Mouse (Mus musculus) intestine, postnatal 0 days (tissue): ENCODE measurements at regions not wholly inside any gene's neighbourhood (a gene's known extent, or its start where the extent isn't known, plus 50 kb on each side); places are given as distances from the start of the nearest gene placed in this dataset.

Source experiments
- ATAC-seq: fragments of 200-750 bp; cut with Nextera tagmentation; 2 replicates; pipeline ENCODE4 v1.8.0; 2017; ENCODE audit warnings: mild to moderate bottlenecking, moderate TSS enrichment, moderate library complexity
- H3K27ac ChIP-seq: fragments of 300-500 bp; sonication (generic); 2 replicates; pipeline ENCODE4 v1.5.1; 2014; ENCODE audit warnings: mild to moderate bottlenecking, low read depth, low read length, moderate library complexity
- H3K27me3 ChIP-seq: fragments of 300-500 bp; sonication (generic); replicated peaks from 2 replicates; pipeline ENCODE4 v1.6.1; 2014; ENCODE audit warnings: low read length, mixed read lengths; ENCODE audit not compliant: control insufficient read depth, insufficient read depth
- H3K36me3 ChIP-seq: fragments of 300-500 bp; sonication (generic); 2 replicates; pipeline ENCODE4 v1.6.1; 2014; ENCODE audit warnings: mild to moderate bottlenecking, moderate library complexity; ENCODE audit not compliant: control insufficient read depth, insufficient read depth
- H3K4me1 ChIP-seq: fragments of 300-500 bp; sonication (generic); replicated peaks from 2 replicates; pipeline ENCODE4 v1.6.1; 2014; ENCODE audit warnings: antibody characterized with exemption, low read length, mixed read lengths; ENCODE audit not compliant: control insufficient read depth, insufficient read depth
- H3K4me2 ChIP-seq: fragments of 300-500 bp; sonication (generic); replicated peaks from 2 replicates; pipeline ENCODE4 v1.6.1; 2014; ENCODE audit warnings: low read depth, mild to moderate bottlenecking, moderate library complexity
- H3K4me3 ChIP-seq: fragments of 300-500 bp; sonication (generic); 2 replicates; pipeline ENCODE4 v1.5.1; 2014; ENCODE audit warnings: low read depth, low read length
- H3K9ac ChIP-seq: fragments of 300-500 bp; sonication (generic); 2 replicates; pipeline ENCODE4 v1.6.1; 2014; ENCODE audit warnings: mild to moderate bottlenecking, low read depth, low read length
- H3K9me3 ChIP-seq: fragments of 300-500 bp; sonication (generic); 2 replicates; pipeline ENCODE4 v1.6.1; 2016; ENCODE audit warnings: mixed run types; ENCODE audit not compliant: control insufficient read depth
- CTCF ChIP-seq: sonication (generic); IDR thresholded peaks from 2 replicates; pipeline ENCODE4 v1.5.1; 2016; ENCODE audit warnings: low read depth, mild to moderate bottlenecking, control low read depth, antibody characterized with exemption, moderate library complexity
- WGBS: fragments of 180-500 bp; shearing (Covaris S2); extraction: QIAGEN DNeasy Blood & Tissue Kit; methylation state at CpG from one replicate; pipeline ENCODE4 v1.1.7; 2014; 5-methylcytosine and 5-hydroxymethylcytosine counted together

DNA sequence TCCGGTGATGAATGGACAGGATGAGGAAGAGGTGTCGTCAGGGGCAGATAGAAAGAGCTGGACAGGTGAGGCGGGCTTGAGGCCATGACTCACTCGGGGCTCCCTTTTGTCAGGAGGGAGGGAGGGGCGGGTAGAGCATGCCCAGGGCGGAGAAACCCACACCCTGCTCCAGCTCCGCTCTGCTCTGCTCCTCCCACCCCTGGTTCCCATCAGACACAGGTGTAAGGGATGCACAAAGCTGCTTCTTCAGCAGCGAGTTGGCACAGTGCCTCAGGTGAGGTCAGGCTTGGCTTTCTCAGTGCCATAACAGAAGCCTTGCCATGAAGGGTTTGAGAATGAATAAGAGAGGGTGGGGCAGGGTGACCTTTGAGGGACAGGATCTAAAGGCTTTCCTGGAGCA is 212.2 kb downstream of the Ly86 start:
- 49% methylated on average over 8 of the region's 8 CpGs for WGBS
- Histone ChIP-seq H3K36me3 (no peaks in the 10 kb centered on the region), H3K27me3 (no peaks in the 10 kb centered on the region), H3K4me2 (no peak overlapping the region), H3K9ac (no peak overlapping the region), H3K4me3 (no peak overlapping the region), H3K27ac (no peak overlapping the region), H3K9me3 (no peaks in the 10 kb centered on the region), H3K4me1 (no peaks in the 10 kb centered on the region; the same call in 1 of the 2 replicates)
- ATAC-seq = peak; percentile 31; the same call in 1 of the 2 replicates
- no peak for TF ChIP-seq CTCF

DNA sequence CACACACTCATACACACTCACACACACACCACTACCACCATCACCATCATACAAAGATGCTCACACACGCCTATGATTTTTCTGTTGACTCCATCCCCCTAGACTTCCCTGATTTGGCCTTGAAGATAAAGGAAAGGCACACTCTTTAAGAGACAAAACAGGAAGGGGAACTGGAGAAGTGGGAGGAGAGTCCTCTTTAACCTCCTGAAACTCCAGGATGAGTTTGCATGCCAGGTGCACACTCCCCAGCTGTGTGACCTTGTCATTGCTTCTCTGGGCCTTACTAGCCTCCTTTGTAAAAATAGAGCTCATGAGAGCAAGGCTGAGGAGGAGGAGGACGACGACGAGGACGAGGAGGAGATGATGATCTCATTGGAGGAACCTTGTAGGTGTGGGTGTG is 212.8 kb downstream of the Ly86 start:
- no peak for ATAC-seq
- H3K4me1 ChIP-seq = no peaks in the 10 kb centered on the region; the same call in 1 of the 2 replicates
- H3K9me3 ChIP-seq = no peaks in the 10 kb centered on the region
- WGBS = 59% methylated on average over 5 of the region's 5 CpGs
- no peak overlapping the region for H3K4me3 ChIP-seq
- H3K9ac ChIP-seq = no peak overlapping the region
- H3K27ac ChIP-seq = no peak overlapping the region
- no peak overlapping the region for H3K4me2 ChIP-seq
- no peaks in the 10 kb centered on the region for H3K36me3 ChIP-seq
- TF ChIP-seq CTCF = no peak
- H3K27me3 ChIP-seq = no peaks in the 10 kb centered on the region

DNA sequence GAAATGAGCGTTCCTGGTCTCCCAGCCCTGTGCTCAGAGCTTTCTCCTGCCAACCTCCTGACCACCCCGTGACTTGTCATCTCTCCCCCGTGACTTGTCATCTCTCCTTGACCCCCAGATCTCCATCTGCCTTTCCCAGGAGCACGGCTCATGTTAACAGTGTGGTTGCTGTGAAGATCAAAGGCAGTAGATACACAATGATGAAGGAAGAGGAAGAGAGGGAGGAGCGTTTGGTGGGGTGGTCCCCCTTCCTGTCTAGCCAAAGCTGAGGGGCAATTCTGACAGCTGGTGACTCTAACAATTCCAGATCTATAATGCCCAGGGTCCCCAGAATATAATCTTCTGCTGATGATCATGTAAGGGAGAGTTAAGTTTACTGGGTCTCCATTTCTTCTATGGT is 214.0 kb downstream of the Ly86 start:
- Histone ChIP-seq H3K4me3 (no peak overlapping the region), H3K9ac (no peak overlapping the region), H3K27me3 (no peaks in the 10 kb centered on the region), H3K4me2 (no peak overlapping the region), H3K27ac (no peak overlapping the region), H3K36me3 (no peaks in the 10 kb centered on the region), H3K9me3 (no peaks in the 10 kb centered on the region), H3K4me1 (no peaks in the 10 kb centered on the region; the same call in 1 of the 2 replicates)
- TF ChIP-seq CTCF = no peak
- WGBS = 66% methylated on average over 5 of the region's 5 CpGs
- no peak for ATAC-seq

- Histone ChIP-seq H3K27ac (no peak overlapping the region), H3K9ac (no peak overlapping the region), H3K27me3 (no peaks in the 10 kb centered on the region), H3K4me2 (no peak overlapping the region), H3K9me3 (no peaks in the 10 kb centered on the region), H3K36me3 (no peaks in the 10 kb centered on the region), H3K4me1 (peaks cover 2% of the 10 kb centered on the region; the same call in 1 of the 2 replicates), H3K4me3 (no peak overlapping the region)
- 71% methylated on average over 7 of the region's 7 CpGs for WGBS
- ATAC-seq = no peak
- TF ChIP-seq CTCF = no peak
Measured at GRCm38 (mm10) chr13:37559706-37560313, 214.8 kb downstream of the Ly86 start.

- no peak overlapping the region for H3K4me2 ChIP-seq
- ATAC-seq = no peak
Measured at GRCm38 (mm10) chr13:37560387-37560786, 215.4 kb downstream of the Ly86 start.

GRCm38 (mm10) chr13:37560800-37561199 is 215.8 kb downstream of the Ly86 start:
- 41% methylated on average over 3 of the region's 3 CpGs for WGBS
- no peaks in the 10 kb centered on the region for H3K36me3 ChIP-seq
- H3K4me3 ChIP-seq = no peak overlapping the region
- no peak overlapping the region for H3K27ac ChIP-seq
- no peaks in the 10 kb centered on the region for H3K27me3 ChIP-seq
- no peaks in the 10 kb centered on the region for H3K9me3 ChIP-seq
- peaks cover 2% of the 10 kb centered on the region; the same call in 1 of the 2 replicates for H3K4me1 ChIP-seq
- no peak for ATAC-seq
- no peak overlapping the region for H3K9ac ChIP-seq
- H3K4me2 ChIP-seq = no peak overlapping the region
- TF ChIP-seq CTCF = no peak

More at GRCm38 (mm10) chr13:37560387-37560786, 215.4 kb downstream of the Ly86 start:
- no peak overlapping the region for H3K27ac ChIP-seq
- no peaks in the 10 kb centered on the region for H3K27me3 ChIP-seq
- no peak for TF ChIP-seq CTCF
- peaks cover 2% of the 10 kb centered on the region; the same call in 1 of the 2 replicates for H3K4me1 ChIP-seq
- whole genome bisulfite sequencing = 34% methylated on average over 9 of the region's 9 CpGs
- H3K9me3 ChIP-seq = no peaks in the 10 kb centered on the region
- no peak overlapping the region for H3K9ac ChIP-seq
- no peak overlapping the region for H3K4me3 ChIP-seq
- H3K36me3 ChIP-seq = no peaks in the 10 kb centered on the region

DNA sequence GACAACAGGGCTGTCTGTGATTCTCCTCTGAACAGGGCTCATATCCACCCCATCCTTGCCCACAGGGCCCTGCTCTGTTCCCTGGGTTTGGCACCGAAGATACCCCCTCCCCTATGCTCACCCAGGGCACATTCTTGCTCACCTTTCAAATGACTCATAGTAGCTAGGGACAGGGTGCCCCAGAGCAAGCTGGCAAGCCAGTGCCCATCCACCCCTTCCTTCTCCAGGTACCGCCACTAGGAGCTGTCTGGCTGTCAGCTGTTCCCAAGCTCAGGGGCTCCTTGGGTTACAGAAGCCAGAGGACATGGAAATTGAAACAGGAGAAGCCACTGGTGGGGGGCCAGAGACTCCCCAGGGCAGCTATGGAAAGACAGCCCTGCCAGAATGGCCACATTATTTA is 216.4 kb downstream of the Ly86 start:
- 64% methylated on average over 2 of the region's 2 CpGs for WGBS
- no peak for ATAC-seq
- Histone ChIP-seq H3K4me3 (no peak overlapping the region), H3K4me2 (no peak overlapping the region), H3K27ac (no peak overlapping the region; the same call in 1 of the 2 replicates), H3K9ac (no peak overlapping the region), H3K9me3 (no peaks in the 10 kb centered on the region), H3K27me3 (no peaks in the 10 kb centered on the region), H3K4me1 (peaks cover 2% of the 10 kb centered on the region; the same call in 1 of the 2 replicates), H3K36me3 (no peaks in the 10 kb centered on the region)
- TF ChIP-seq CTCF = no peak; the same call in 1 of the 2 replicates
